In genomic region chr2:92484256-92485025, GRCm38 (mm10) we compare ENCODE assay signal across 9 mouse cellular contexts. TPM values are rescaled to one million over a fixed set of nuclear protein-coding genes. Genes with fewer than 3 reads are reported as not detected.
DNase-seq lines count a peak whose midpoint lies in the region; ATAC-seq and TF ChIP-seq lines count a peak whose summit lies in the region.
"Had no signal": no experiment of that assay in that cellular context is flagged by ENCODE, and none has a peak within 500 bp of the region (broad histone marks: within the 10 kb centered on the region; RNA-seq: fewer than 3 reads in every experiment).

No protein-coding gene starts in this region.

- no peak for TF ChIP-seq CTCF in kidney, postnatal 0 days (IDR thresholded peaks at IDR 0.05; ENCODE audit: low read depth)
- TF ChIP-seq CTCF in bone marrow macrophage, adult 2 months (IDR thresholded peaks at IDR 0.05; ENCODE audit: low read depth, low read length): no peak

- no peak for TF ChIP-seq POLR2A in bone marrow macrophage, adult 2 months (IDR thresholded peaks at IDR 0.05; ENCODE audit: borderline replicate concordance, low read depth, low read length)

- H3K27ac ChIP-seq in kidney, postnatal 0 days: no peak overlapping the region
- H3K27ac ChIP-seq in bone marrow macrophage, adult 2 months (ENCODE audit: insufficient read depth, low read depth, low read length): peak overlapping the region; percentile 80
- H3K27ac ChIP-seq in hindbrain, embryonic 15.5 days (replicated peaks): no peak overlapping the region

- peak overlapping the region; percentile 17 for H3K4me3 ChIP-seq in kidney, postnatal 0 days (replicated peaks; ENCODE audit: low read depth, low read length)
- H3K4me3 ChIP-seq in bone marrow macrophage, adult 2 months (ENCODE audit: insufficient read depth, low read length): peak overlapping the region; percentile 34
- H3K4me3 ChIP-seq in hindbrain, embryonic 15.5 days: 0 out of 2 replicates have a peak overlapping the region, but pooled peaks have one; percentile 7
- H3K4me3 ChIP-seq: myocyte had no signal

- no peaks in the 10 kb centered on the region for H3K9me3 ChIP-seq in kidney, postnatal 0 days (replicated peaks; ENCODE audit: low read length)
- H3K9me3 ChIP-seq in hindbrain, embryonic 15.5 days: no peaks in the 10 kb centered on the region

- H3K36me3 ChIP-seq in kidney, postnatal 0 days (ENCODE audit: insufficient read depth, low read length): no peaks in the 10 kb centered on the region
- no peaks in the 10 kb centered on the region for H3K36me3 ChIP-seq in hindbrain, embryonic 15.5 days

- no peak for ATAC-seq in kidney, postnatal 0 days (replicated peaks; ENCODE audit: low FRiP score, low read depth)
- no peak for ATAC-seq in hindbrain, embryonic 15.5 days (ENCODE audit: low FRiP score, low read depth)
- ATAC-seq in megakaryocyte, adult 5-6 weeks (ENCODE audit: poor library complexity, severe bottlenecking): peak; percentile 45

- 30% methylated on average over 23 of the region's 23 CpGs for WGBS in kidney, postnatal 0 days
- WGBS in hindbrain, embryonic 15.5 days: 43% methylated on average over 23 of the region's 23 CpGs

- H3K27me3 ChIP-seq in kidney, postnatal 0 days (ENCODE audit: insufficient read depth, low read length): no peaks in the 10 kb centered on the region
- H3K27me3 ChIP-seq in hindbrain, embryonic 15.5 days: peaks cover 17% of the 10 kb centered on the region

- DNase-seq in kidney, postnatal 0 days (ENCODE audit: low spot score): no peak
- DNase-seq in kidney, postnatal 25 days: no peak
- DNase-seq in thymus, postnatal 25 days: peak; percentile 45
- DNase-seq in retina, postnatal 1 day: no peak
- DNase-seq in MN1 (ENCODE audit: low spot score): no peak

- H3K4me1 ChIP-seq in kidney, postnatal 0 days (replicated peaks; ENCODE audit: insufficient read depth, low read length): no peaks in the 10 kb centered on the region
- peaks cover 35% of the 10 kb centered on the region for H3K4me1 ChIP-seq in bone marrow macrophage, adult 2 months (ENCODE audit: control insufficient read depth, insufficient read depth, low read length)
- peaks cover 18% of the 10 kb centered on the region for H3K4me1 ChIP-seq in hindbrain, embryonic 15.5 days (replicated peaks)

- H3K9ac ChIP-seq in kidney, postnatal 0 days (ENCODE audit: low read depth, low read length): no peak overlapping the region
- H3K9ac ChIP-seq in hindbrain, embryonic 15.5 days: no peak overlapping the region

- H3K4me2 ChIP-seq in kidney, postnatal 0 days (ENCODE audit: low read length): peak overlapping the region; percentile 41
- H3K4me2 ChIP-seq in hindbrain, embryonic 15.5 days: peak overlapping the region; percentile 33

RNA-seq across cellular contexts. Expression of gene Slc35c1, which starts 24.1 kb away (rescaled TPM):
- polyA plus RNA-seq in kidney, postnatal 0 days (2015; fragmentation: Nextera tagmentation; extraction: Ambion mirVana): 14.8 and 15.5 TPM in 2 replicates
- polyA plus RNA-seq in bone marrow macrophage, adult 2 months (2012; ENCODE audit: insufficient read depth, insufficient read length, missing spikeins): 22.8 and 27.4 TPM in 2 replicates
- 15.4 and 20.1 TPM in 2 replicates for polyA plus RNA-seq in hindbrain, embryonic 15.5 days (2015; fragmentation: Nextera tagmentation; extraction: Ambion mirVana)
- total RNA-seq in megakaryocyte, adult 5-6 weeks (2015): 82.5 and 84.8 TPM in 2 replicates
- total RNA-seq in megakaryocyte, adult 5-6 weeks (2017): 28.7 and 42.0 TPM in 2 replicates

RNA-seq across cellular contexts. Expression of gene Cry2, which starts 50.6 kb away (rescaled TPM):
- polyA plus RNA-seq in kidney, postnatal 0 days (2015; fragmentation: Nextera tagmentation; extraction: Ambion mirVana): 10.1 and 12.8 TPM in 2 replicates
- polyA plus RNA-seq in bone marrow macrophage, adult 2 months (2012; ENCODE audit: insufficient read depth, insufficient read length, missing spikeins): 5.4 and 5.8 TPM in 2 replicates
- 41.1 and 47.9 TPM in 2 replicates for polyA plus RNA-seq in hindbrain, embryonic 15.5 days (2015; fragmentation: Nextera tagmentation; extraction: Ambion mirVana)
- 3.5 and 4.1 TPM in 2 replicates for total RNA-seq in megakaryocyte, adult 5-6 weeks (2015)
- total RNA-seq in megakaryocyte, adult 5-6 weeks (2017): 3.2 and 4.3 TPM in 2 replicates
